Mouse (Mus musculus) hindbrain, embryonic 13.5 days (tissue): ENCODE measurements at regions not wholly inside any gene's neighbourhood (a gene's known extent, or its start where the extent isn't known, plus 50 kb on each side); places are given as distances from the start of the nearest gene placed in this dataset.

Experiments used
- ATAC-seq: fragments of 200-750 bp; cut with Nextera tagmentation; 2 replicates; pipeline ENCODE4 v1.8.0; 2017; ENCODE audit warnings: moderate TSS enrichment; ENCODE audit not compliant: low FRiP score
- H3K27ac ChIP-seq: fragments of 300-500 bp; sonication (generic); 2 replicates; pipeline ENCODE4 v1.5.1; 2015; ENCODE audit warnings: inconsistent platforms, mild to moderate bottlenecking, moderate library complexity
- H3K27me3 ChIP-seq: fragments of 300-500 bp; sonication (generic); 2 replicates; pipeline ENCODE4 v1.6.1; 2015; ENCODE audit warnings: mild to moderate bottlenecking, inconsistent platforms
- H3K36me3 ChIP-seq: fragments of 300-500 bp; sonication (generic); 2 replicates; pipeline ENCODE4 v1.6.1; 2015; ENCODE audit warnings: mild to moderate bottlenecking, inconsistent platforms
- H3K4me1 ChIP-seq: fragments of 300-500 bp; sonication (generic); replicated peaks from 2 replicates; pipeline ENCODE4 v1.6.1; 2015; ENCODE audit warnings: inconsistent platforms
- H3K4me2 ChIP-seq: fragments of 300-500 bp; sonication (generic); 2 replicates; pipeline ENCODE4 v1.6.1; 2015; ENCODE audit warnings: inconsistent platforms, mild to moderate bottlenecking, moderate library complexity
- H3K4me3 ChIP-seq: fragments of 300-500 bp; sonication (generic); 2 replicates; pipeline ENCODE4 v1.5.1; 2015; ENCODE audit warnings: mild to moderate bottlenecking, inconsistent platforms
- H3K9ac ChIP-seq: fragments of 300-500 bp; sonication (generic); 2 replicates; pipeline ENCODE4 v1.6.1; 2015; ENCODE audit warnings: mild to moderate bottlenecking, inconsistent platforms
- H3K9me3 ChIP-seq: fragments of 300-500 bp; sonication (generic); 2 replicates; pipeline ENCODE4 v1.6.1; 2016; ENCODE audit warnings: inconsistent platforms
- WGBS: fragments of 180-500 bp; shearing (Covaris S2); methylation state at CpG from one replicate; pipeline ENCODE4 v1.1.7; 2015; 5-methylcytosine and 5-hydroxymethylcytosine counted together

DNA sequence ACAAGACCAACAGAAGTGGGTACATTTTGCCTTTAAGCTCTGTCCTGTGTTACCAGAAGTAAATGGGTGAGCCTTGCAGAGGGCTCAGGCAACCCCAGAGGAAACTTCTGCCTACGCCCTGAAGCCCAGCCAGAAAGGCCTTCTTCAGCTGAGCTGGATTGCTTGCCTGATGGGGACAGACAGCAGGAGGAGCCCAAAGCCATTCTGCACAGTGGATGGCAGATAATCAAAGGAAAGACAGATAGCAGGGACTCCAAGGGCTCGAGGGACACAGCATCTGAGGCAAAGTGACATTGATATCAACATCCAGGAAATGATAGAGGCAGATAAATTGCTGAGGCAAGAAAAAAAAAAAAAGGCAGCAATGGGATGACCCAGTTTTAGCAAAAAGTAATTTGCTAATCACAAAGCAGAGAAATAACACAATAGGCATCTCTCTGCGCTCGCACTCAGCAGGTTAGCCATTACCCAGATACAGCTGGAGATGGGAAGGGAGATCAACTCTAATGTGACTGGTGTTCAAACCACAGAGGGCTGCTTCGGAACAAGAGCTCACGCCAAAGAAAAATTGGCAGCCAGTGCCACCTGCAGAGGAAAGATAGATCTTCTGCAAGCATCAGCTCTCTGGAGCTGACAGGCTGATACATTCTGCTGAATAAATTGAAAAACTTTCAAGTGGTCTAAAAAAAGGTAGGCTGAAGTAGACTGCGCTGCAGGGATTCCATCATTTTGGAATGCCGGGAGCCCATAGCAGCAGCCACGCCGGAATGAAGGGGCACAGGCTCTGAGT is 494.8 kb downstream of the Prim2 start:
- 47% methylated on average over 10 of the region's 10 CpGs for WGBS
- no peaks in the 10 kb centered on the region for H3K9me3 ChIP-seq
- no peak overlapping the region for H3K4me2 ChIP-seq
- peaks cover 8% of the 10 kb centered on the region; the same call in 1 of the 2 replicates for H3K4me1 ChIP-seq
- no peaks in the 10 kb centered on the region for H3K27me3 ChIP-seq
- ATAC-seq: peak; percentile 80
- H3K9ac ChIP-seq: no peak overlapping the region
- H3K4me3 ChIP-seq: no peak overlapping the region
- H3K36me3 ChIP-seq: no peaks in the 10 kb centered on the region
- peak overlapping the region; percentile 66 for H3K27ac ChIP-seq

DNA sequence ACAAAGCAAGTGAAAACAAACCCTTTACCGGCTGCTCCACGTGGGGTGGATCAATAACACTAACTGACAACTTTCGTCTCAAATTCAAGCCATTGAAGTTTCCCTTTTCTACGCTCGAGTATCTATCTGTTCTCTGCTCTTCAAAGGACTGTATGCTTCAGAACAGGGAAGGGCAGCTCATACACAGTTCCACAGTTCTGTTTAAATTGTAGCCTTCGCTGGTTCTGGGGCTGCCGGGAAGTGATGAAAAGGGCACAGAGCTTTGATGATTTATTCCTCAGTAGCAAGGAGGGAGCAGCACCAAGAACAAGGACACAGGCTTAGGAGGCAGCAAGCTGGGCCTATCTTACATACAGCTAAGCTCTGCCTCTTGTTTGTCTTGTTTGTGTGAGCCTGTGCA is 532.6 kb downstream of the Prim2 start:
- H3K4me3 ChIP-seq: no peak overlapping the region
- H3K4me1 ChIP-seq: no peaks in the 10 kb centered on the region
- H3K4me2 ChIP-seq: no peak overlapping the region
- H3K36me3 ChIP-seq: no peaks in the 10 kb centered on the region
- H3K9ac ChIP-seq: no peak overlapping the region
- no peak overlapping the region for H3K27ac ChIP-seq
- H3K27me3 ChIP-seq: no peaks in the 10 kb centered on the region
- no peaks in the 10 kb centered on the region for H3K9me3 ChIP-seq
- ATAC-seq: no peak
- 48% methylated on average over 7 of the region's 7 CpGs for WGBS

DNA sequence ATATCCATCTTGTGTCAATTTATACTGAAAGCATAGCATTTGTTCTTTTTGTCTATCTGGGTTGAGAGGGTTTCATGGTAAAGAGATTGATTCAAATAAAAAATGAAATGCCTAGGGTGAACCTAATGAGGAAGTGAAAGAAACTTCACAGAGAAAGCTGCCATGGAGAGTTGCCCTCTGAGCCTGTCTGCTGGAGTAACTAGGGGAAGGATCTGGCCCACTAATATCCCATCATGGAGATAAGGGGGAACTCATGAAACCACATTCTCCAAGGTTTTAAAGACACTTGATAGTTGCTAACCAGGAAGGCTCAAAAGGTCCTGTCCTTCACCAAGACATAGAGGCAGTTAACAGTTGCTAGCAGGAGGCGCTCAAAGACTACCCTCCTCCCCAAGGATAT is 539.2 kb downstream of the Prim2 start:
- H3K4me2 ChIP-seq: no peak overlapping the region
- H3K27ac ChIP-seq: no peak overlapping the region
- WGBS: 100% methylated on average over 1 of the region's 1 CpGs
- no peak overlapping the region for H3K9ac ChIP-seq
- no peak for ATAC-seq
- no peaks in the 10 kb centered on the region for H3K4me1 ChIP-seq
- H3K27me3 ChIP-seq: no peaks in the 10 kb centered on the region
- H3K36me3 ChIP-seq: no peaks in the 10 kb centered on the region
- no peak overlapping the region for H3K4me3 ChIP-seq
- H3K9me3 ChIP-seq: no peaks in the 10 kb centered on the region

DNA sequence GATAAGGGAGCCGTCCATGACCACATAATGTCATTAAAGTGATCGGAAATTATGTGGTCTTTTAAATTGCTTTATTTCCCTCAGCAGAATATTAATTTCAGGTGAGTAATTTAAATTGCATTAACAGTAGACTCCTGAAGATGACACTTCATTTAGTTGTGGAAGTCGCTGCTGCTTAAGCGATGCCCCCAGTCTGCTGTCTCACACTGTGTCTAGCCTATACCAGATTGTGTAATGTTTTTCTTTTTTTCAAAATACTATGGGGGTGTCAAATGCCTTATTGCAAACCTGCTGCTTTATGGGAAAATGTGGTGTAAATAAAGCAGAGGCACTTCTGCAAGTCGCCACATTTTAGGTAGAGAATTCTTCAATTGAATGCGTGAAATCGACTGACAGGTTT is 544.5 kb downstream of the Prim2 start:
- Histone ChIP-seq H3K27me3 (no peaks in the 10 kb centered on the region), H3K27ac (no peak overlapping the region), H3K4me2 (no peak overlapping the region), H3K9me3 (no peaks in the 10 kb centered on the region), H3K36me3 (no peaks in the 10 kb centered on the region), H3K4me1 (no peaks in the 10 kb centered on the region), H3K4me3 (no peak overlapping the region), H3K9ac (no peak overlapping the region)
- ATAC-seq: no peak
- 75% methylated on average over 7 of the region's 7 CpGs for WGBS

DNA sequence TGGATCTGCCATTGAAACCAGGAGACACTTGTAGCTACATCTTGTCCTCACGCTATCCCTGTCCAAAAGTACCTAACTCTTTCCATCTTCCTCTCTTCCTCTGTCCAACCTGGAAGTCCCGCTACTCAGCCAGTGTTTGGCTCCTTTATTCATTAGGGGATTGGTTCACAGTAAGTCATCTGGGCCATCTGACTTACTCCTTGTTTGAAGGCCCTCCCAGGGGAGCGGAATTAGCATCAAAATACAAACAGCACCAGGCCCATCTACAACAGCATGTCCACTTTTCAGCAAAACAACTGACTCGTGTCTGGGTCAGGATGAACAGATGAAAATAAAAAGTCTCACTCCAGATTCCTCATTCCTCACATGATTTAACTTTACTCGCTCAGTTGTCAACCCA is 559.2 kb upstream of the Gm5415 start:
- H3K4me2 ChIP-seq: no peak overlapping the region
- H3K27ac ChIP-seq: no peak overlapping the region
- no peaks in the 10 kb centered on the region for H3K27me3 ChIP-seq
- ATAC-seq: no peak
- no peaks in the 10 kb centered on the region for H3K36me3 ChIP-seq
- H3K4me3 ChIP-seq: no peak overlapping the region
- 63% methylated on average over 5 of the region's 5 CpGs for WGBS
- H3K9ac ChIP-seq: no peak overlapping the region
- H3K4me1 ChIP-seq: no peaks in the 10 kb centered on the region
- H3K9me3 ChIP-seq: peaks cover 11% of the 10 kb centered on the region; the same call in 1 of the 2 replicates

DNA sequence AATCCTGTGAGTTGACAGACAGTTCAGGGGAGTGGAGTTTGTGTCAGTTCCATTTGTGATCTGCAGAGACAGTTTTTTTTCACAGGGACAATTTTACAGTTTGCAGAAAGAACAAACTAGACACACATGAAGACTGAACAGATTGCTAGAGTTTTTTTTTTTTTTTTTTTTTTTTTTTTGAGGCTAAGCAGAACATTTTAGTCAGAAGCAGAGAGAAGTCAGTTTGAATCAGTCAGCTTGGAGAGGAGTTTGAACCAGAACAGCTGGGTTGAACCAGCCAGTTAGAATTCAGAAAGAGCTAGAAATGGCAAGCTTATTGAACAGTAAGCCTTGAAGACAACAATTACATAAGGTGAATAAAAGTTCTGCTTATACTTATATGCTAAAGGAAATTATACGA is 557.2 kb upstream of the Gm5415 start:
- H3K9ac ChIP-seq: no peak overlapping the region
- no peak for ATAC-seq
- 100% methylated on average over 1 of the region's 1 CpGs for WGBS
- no peaks in the 10 kb centered on the region for H3K27me3 ChIP-seq
- H3K4me3 ChIP-seq: no peak overlapping the region
- peaks cover 11% of the 10 kb centered on the region; the same call in 1 of the 2 replicates for H3K9me3 ChIP-seq
- H3K4me2 ChIP-seq: no peak overlapping the region
- no peaks in the 10 kb centered on the region for H3K36me3 ChIP-seq
- H3K4me1 ChIP-seq: no peaks in the 10 kb centered on the region
- H3K27ac ChIP-seq: no peak overlapping the region

DNA sequence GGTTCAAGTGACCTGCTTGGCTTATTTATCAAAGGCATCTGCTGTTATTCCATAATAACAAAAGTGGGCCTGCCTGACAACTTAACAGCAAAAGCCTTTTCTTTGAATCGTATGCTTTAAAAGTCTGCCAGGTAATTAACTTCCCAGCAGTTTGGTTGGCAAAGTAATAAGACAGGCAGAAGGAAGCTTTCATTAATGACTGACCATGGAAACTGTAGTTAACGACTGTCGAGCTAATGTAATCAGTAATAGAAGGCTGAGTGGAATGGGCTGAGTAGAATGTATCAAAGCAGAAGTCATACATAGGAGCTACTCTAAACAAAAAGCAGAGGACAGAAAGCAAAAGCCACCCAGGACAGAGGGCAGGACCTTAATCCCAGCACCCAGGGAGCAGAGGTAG is 551.0 kb upstream of the Gm5415 start:
- no peak for ATAC-seq
- Histone ChIP-seq H3K27me3 (no peaks in the 10 kb centered on the region), H3K4me3 (no peak overlapping the region), H3K36me3 (no peaks in the 10 kb centered on the region), H3K4me2 (no peak overlapping the region), H3K9me3 (no peaks in the 10 kb centered on the region), H3K4me1 (no peaks in the 10 kb centered on the region), H3K9ac (no peak overlapping the region), H3K27ac (no peak overlapping the region)
- WGBS: 55% methylated on average over 3 of the region's 3 CpGs

DNA sequence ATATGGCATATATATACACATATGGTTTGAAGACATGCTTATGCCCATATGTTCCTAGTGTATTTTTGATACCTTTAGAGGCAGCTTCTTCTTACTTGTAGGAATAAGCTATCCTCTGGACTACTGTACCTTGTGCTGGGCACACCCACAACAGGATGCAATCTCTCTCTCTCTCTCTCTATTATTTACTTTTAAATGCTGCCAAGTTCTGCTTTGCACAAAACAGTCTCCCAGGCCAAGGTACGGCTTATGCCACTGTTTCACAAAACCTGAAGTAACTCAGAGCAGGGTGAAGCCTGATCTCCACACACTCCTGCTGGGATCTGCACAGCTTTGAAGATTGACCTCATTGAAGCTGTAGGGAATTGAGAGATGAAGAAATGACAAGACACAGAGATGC is 549.8 kb upstream of the Gm5415 start:
- Histone ChIP-seq H3K4me2 (no peak overlapping the region), H3K27me3 (no peaks in the 10 kb centered on the region), H3K9ac (no peak overlapping the region), H3K36me3 (no peaks in the 10 kb centered on the region), H3K27ac (no peak overlapping the region), H3K4me1 (no peaks in the 10 kb centered on the region), H3K4me3 (no peak overlapping the region), H3K9me3 (no peaks in the 10 kb centered on the region)
- ATAC-seq: no peak
- WGBS: 88% methylated on average over 1 of the region's 1 CpGs

DNA sequence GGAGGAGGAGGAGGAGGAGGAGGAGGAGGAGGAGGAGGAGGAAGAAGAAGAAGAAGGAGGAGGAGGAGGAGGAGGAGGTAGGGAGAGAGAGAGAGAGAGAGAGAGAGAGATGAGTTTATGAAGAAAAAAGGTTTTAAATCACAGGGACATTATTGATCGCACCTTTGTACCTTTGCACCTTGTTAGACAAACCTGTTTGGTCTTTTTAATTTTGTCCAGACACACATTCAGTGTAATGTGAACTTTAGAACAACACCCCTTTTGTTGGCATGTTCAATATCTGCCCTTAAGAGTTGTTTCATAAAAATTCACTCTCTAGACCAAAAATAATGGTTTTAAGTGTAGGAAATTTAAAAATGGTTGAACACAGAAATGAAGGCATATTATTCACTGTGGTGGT is 527.5 kb upstream of the Gm5415 start:
- Histone ChIP-seq H3K9ac (no peak overlapping the region), H3K9me3 (no peaks in the 10 kb centered on the region), H3K4me3 (no peak overlapping the region), H3K4me1 (no peaks in the 10 kb centered on the region), H3K27me3 (no peaks in the 10 kb centered on the region), H3K4me2 (no peak overlapping the region), H3K36me3 (no peaks in the 10 kb centered on the region), H3K27ac (no peak overlapping the region)
- no peak for ATAC-seq
- 96% methylated on average over 1 of the region's 1 CpGs for WGBS

DNA sequence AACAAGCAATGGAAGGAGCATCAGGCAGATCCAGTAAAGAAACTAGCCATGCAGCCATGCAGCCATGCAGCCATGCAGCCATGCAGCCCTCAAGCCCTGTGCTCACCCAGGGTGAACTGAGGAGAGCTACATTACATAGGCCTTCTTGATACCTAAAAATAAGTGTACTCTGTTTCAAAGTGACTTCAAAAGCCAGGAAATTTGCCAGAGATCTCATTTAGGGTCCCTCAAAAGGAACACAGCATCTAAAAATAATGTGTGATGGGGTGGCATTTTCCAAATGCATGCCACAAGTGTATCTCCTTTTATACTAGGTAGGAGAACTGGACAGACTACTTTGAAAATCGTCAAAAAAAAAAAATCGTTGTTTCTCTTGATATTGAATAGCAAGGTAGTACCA is 510.9 kb upstream of the Gm5415 start:
- no peak for ATAC-seq
- H3K9ac ChIP-seq: no peak overlapping the region
- 85% methylated on average over 2 of the region's 2 CpGs for WGBS

DNA sequence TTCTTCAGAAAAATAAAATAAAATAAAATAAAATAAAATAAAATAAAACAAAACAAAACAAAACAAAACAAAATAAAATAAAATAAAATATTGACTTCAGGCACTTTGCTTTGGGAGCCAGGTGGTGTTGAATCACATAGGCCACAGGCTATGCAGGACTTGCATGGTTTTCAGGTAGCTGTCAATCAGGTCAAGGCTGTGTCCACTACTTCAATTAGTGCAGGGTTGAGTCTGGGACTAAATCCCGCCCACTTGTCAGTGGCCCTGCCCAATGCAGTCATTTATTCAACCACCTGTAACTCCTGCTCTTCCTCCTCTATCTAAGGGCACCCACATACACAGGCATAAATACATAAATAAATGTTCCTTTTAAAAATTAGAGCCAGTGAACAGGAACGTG is 497.3 kb upstream of the Gm5415 start:
- H3K9me3 ChIP-seq: no peaks in the 10 kb centered on the region
- WGBS: 88% methylated on average over 2 of the region's 2 CpGs
- ATAC-seq: no peak

More for the DNA sequence above, 510.9 kb upstream of the Gm5415 start:
- Histone ChIP-seq H3K9me3 (no peaks in the 10 kb centered on the region), H3K4me3 (no peak overlapping the region), H3K27me3 (no peaks in the 10 kb centered on the region), H3K4me2 (no peak overlapping the region), H3K36me3 (no peaks in the 10 kb centered on the region), H3K4me1 (no peaks in the 10 kb centered on the region), H3K27ac (no peak overlapping the region)

DNA sequence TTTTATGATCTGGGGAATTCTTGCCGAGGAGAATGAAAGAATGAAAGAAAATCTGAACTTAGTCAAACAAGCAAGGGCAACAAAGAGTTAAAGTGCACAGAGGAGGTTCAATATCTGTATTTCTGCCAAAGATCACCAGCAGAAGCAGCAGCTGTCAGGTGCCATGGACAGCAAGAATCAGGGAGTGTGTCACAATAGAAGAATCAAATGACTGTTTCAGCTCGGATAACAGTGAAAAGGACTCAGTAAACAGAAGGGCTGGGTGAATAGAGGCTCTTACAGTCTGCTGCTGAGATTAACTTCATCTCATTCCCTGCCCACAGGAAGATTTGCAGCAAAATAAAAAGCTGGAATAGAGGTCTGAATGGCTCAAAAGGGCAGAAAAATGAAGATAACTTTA is 495.3 kb upstream of the Gm5415 start:
- H3K27ac ChIP-seq: no peak overlapping the region
- WGBS: 29% methylated on average over 2 of the region's 2 CpGs
- no peak overlapping the region for H3K4me3 ChIP-seq
- ATAC-seq: peak; percentile 83
- H3K27me3 ChIP-seq: no peaks in the 10 kb centered on the region
- no peak overlapping the region for H3K9ac ChIP-seq
- H3K4me2 ChIP-seq: no peak overlapping the region
- peaks cover 6% of the 10 kb centered on the region; the same call in 1 of the 2 replicates for H3K4me1 ChIP-seq
- H3K36me3 ChIP-seq: no peaks in the 10 kb centered on the region
- H3K9me3 ChIP-seq: no peaks in the 10 kb centered on the region

More for the DNA sequence above, 497.3 kb upstream of the Gm5415 start:
- Histone ChIP-seq H3K27ac (no peak overlapping the region), H3K36me3 (no peaks in the 10 kb centered on the region), H3K27me3 (no peaks in the 10 kb centered on the region), H3K4me3 (no peak overlapping the region), H3K4me2 (no peak overlapping the region), H3K4me1 (peaks cover 6% of the 10 kb centered on the region; the same call in 1 of the 2 replicates), H3K9ac (no peak overlapping the region)

DNA sequence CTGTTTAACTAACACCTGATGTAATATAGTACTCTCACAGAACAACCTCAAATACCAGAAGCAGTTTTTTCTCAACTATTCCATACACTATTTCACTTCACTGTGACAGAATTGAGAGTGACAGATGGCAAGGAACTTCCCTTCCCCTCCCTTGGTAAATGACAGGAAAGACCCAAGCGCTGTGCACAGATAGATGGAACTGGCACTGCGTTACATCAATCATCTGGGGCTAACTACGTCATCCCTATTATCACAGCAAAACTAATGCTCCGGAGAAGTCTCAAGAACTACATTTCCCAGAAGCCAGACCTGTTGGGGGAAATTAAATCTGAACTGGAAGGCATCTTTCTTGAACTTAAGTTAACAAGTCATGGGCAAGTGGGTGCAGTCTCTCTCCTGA is 493.6 kb upstream of the Gm5415 start:
- no peak for ATAC-seq
- Histone ChIP-seq H3K27ac (no peak overlapping the region), H3K4me2 (no peak overlapping the region), H3K4me3 (no peak overlapping the region), H3K9ac (no peak overlapping the region), H3K9me3 (no peaks in the 10 kb centered on the region), H3K27me3 (no peaks in the 10 kb centered on the region), H3K36me3 (no peaks in the 10 kb centered on the region), H3K4me1 (peaks cover 6% of the 10 kb centered on the region; the same call in 1 of the 2 replicates)
- WGBS: 58% methylated on average over 4 of the region's 4 CpGs
